Mouse (Mus musculus) forebrain, embryonic 12.5 days (tissue): ENCODE measurements around the gene Fzd1. TPM values are rescaled to one million over a fixed set of nuclear protein-coding genes. Genes with fewer than 3 reads are reported as not detected.

Source experiments
- ATAC-seq: fragments of 200-750 bp; cut with Nextera tagmentation; 2 replicates; pipeline ENCODE4 v1.8.0; 2017; ENCODE audit warnings: moderate TSS enrichment; ENCODE audit not compliant: low FRiP score
- H3K27ac ChIP-seq: fragments of 300-500 bp; sonication (generic); 2 replicates; pipeline ENCODE4 v1.5.1; 2016; ENCODE audit warnings: mild to moderate bottlenecking
- H3K27me3 ChIP-seq: fragments of 300-500 bp; sonication (generic); 2 replicates; pipeline ENCODE4 v1.6.1; 2016; ENCODE audit warnings: mild to moderate bottlenecking
- H3K36me3 ChIP-seq: fragments of 300-500 bp; sonication (generic); replicated peaks from 2 replicates; pipeline ENCODE4 v1.6.1; 2016; ENCODE audit warnings: mild to moderate bottlenecking
- H3K4me1 ChIP-seq: fragments of 300-500 bp; sonication (generic); 2 replicates; pipeline ENCODE4 v1.6.1; 2016
- H3K4me2 ChIP-seq: fragments of 300-500 bp; sonication (generic); 2 replicates; pipeline ENCODE4 v1.6.1; 2016; ENCODE audit warnings: mild to moderate bottlenecking, moderate library complexity
- H3K4me3 ChIP-seq: fragments of 300-500 bp; sonication (generic); replicated peaks from 2 replicates; pipeline ENCODE4 v1.5.1; 2016; ENCODE audit warnings: mild to moderate bottlenecking
- H3K9ac ChIP-seq: fragments of 300-500 bp; sonication (generic); 2 replicates; pipeline ENCODE4 v1.6.1; 2016; ENCODE audit warnings: mild to moderate bottlenecking
- H3K9me3 ChIP-seq: fragments of 300-500 bp; sonication (generic); 2 replicates; pipeline ENCODE4 v1.6.1; 2016
- WGBS: fragments of 180-500 bp; shearing (Covaris S2); methylation state at CpG from one replicate; pipeline ENCODE4 v1.1.7; 2016; 5-methylcytosine and 5-hydroxymethylcytosine counted together
- microRNA-seq: library from miRNA; unstranded; fragments of <30 nt; microRNA quantifications from one replicate; pipeline ENCODE4, GENCODE M21; 2017
- polyA plus RNA-seq: library from polyadenylated mRNA; unstranded; fragments of >200 nt; fragmentation: Nextera tagmentation; extraction: Ambion mirVana; gene quantifications from 2 replicates; pipeline ENCODE4 v1.2.1, GENCODE M21; 2016

The Fzd1 gene
- polyA plus RNA-seq, 1 experiment from 2014 or later: 37.5 TPM

GRCm38 (mm10) chr5:4735461-4735860 lies 22.4 kb downstream of the Fzd1 start:
- no peak overlapping the region for H3K9ac ChIP-seq
- no peak overlapping the region for H3K4me2 ChIP-seq
- 0 out of 2 replicates have a peak, but pooled peaks cover 5% of the 10 kb centered on the region for H3K27me3 ChIP-seq
- H3K4me3 ChIP-seq: no peak overlapping the region
- ATAC-seq: no peak
- H3K9me3 ChIP-seq: no peaks in the 10 kb centered on the region
- WGBS: 61% methylated on average over 7 of the region's 7 CpGs
- H3K27ac ChIP-seq: no peak overlapping the region
- H3K36me3 ChIP-seq: no peaks in the 10 kb centered on the region
- H3K4me1 ChIP-seq: peaks cover 14% of the 10 kb centered on the region; the same call in 1 of the 2 replicates

GRCm38 (mm10) chr5:4733239-4733638 lies 24.6 kb downstream of the Fzd1 start:
- ATAC-seq: no peak
- H3K4me1 ChIP-seq: peaks cover 14% of the 10 kb centered on the region; the same call in 1 of the 2 replicates
- H3K36me3 ChIP-seq: no peaks in the 10 kb centered on the region
- H3K4me3 ChIP-seq: no peak overlapping the region
- H3K27me3 ChIP-seq: 0 out of 2 replicates have a peak, but pooled peaks cover 5% of the 10 kb centered on the region
- no peak overlapping the region for H3K27ac ChIP-seq
- H3K9me3 ChIP-seq: no peaks in the 10 kb centered on the region
- 75% methylated on average over 4 of the region's 4 CpGs for WGBS
- no peak overlapping the region for H3K9ac ChIP-seq
- H3K4me2 ChIP-seq: no peak overlapping the region

- Histone ChIP-seq H3K4me2 (no peak overlapping the region), H3K27ac (no peak overlapping the region), H3K9me3 (no peaks in the 10 kb centered on the region), H3K36me3 (no peaks in the 10 kb centered on the region), H3K9ac (no peak overlapping the region), H3K4me1 (peaks cover 14% of the 10 kb centered on the region; the same call in 1 of the 2 replicates), H3K4me3 (no peak overlapping the region), H3K27me3 (0 out of 2 replicates have a peak, but pooled peaks cover 5% of the 10 kb centered on the region)
- 77% methylated on average over 10 of the region's 10 CpGs for WGBS
- ATAC-seq: no peak
Measured at GRCm38 (mm10) chr5:4732241-4733229, 25.3 kb downstream of the Fzd1 start.

- no peaks in the 10 kb centered on the region for H3K9me3 ChIP-seq
- 50% methylated on average over 5 of the region's 5 CpGs for WGBS
- peaks cover 14% of the 10 kb centered on the region; the same call in 1 of the 2 replicates for H3K4me1 ChIP-seq
- H3K4me3 ChIP-seq: no peak overlapping the region
- H3K27ac ChIP-seq: no peak overlapping the region
- no peaks in the 10 kb centered on the region for H3K36me3 ChIP-seq
- 0 out of 2 replicates have a peak, but pooled peaks cover 5% of the 10 kb centered on the region for H3K27me3 ChIP-seq
- peak; percentile 71 for ATAC-seq
- no peak overlapping the region for H3K9ac ChIP-seq
- no peak overlapping the region for H3K4me2 ChIP-seq
Measured at GRCm38 (mm10) chr5:4731743-4732215, 26.1 kb downstream of the Fzd1 start.

- Histone ChIP-seq H3K27ac (no peak overlapping the region), H3K4me3 (no peak overlapping the region), H3K4me1 (peaks cover 14% of the 10 kb centered on the region; the same call in 1 of the 2 replicates), H3K9ac (no peak overlapping the region), H3K27me3 (0 out of 2 replicates have a peak, but pooled peaks cover 5% of the 10 kb centered on the region), H3K36me3 (no peaks in the 10 kb centered on the region), H3K4me2 (no peak overlapping the region), H3K9me3 (no peaks in the 10 kb centered on the region)
- no peak for ATAC-seq
- WGBS: 94% methylated on average over 3 of the region's 3 CpGs
Measured at GRCm38 (mm10) chr5:4731064-4731463, 26.8 kb downstream of the Fzd1 start.

Small RNAs within 50 kb of the gene (microRNA-seq; reads per million reads assigned to microRNA genes)
- not detected for gene Gm44483
